Mouse (Mus musculus): ENCODE measurements around the gene Rab28. TPM values are rescaled to one million over a fixed set of nuclear protein-coding genes. Genes with fewer than 3 reads are reported as not detected.

The Rab28 gene
- total RNA-seq, 4 experiments from 2014 or later: 69.4 to 76.4 (median 74.4) TPM

DNA sequence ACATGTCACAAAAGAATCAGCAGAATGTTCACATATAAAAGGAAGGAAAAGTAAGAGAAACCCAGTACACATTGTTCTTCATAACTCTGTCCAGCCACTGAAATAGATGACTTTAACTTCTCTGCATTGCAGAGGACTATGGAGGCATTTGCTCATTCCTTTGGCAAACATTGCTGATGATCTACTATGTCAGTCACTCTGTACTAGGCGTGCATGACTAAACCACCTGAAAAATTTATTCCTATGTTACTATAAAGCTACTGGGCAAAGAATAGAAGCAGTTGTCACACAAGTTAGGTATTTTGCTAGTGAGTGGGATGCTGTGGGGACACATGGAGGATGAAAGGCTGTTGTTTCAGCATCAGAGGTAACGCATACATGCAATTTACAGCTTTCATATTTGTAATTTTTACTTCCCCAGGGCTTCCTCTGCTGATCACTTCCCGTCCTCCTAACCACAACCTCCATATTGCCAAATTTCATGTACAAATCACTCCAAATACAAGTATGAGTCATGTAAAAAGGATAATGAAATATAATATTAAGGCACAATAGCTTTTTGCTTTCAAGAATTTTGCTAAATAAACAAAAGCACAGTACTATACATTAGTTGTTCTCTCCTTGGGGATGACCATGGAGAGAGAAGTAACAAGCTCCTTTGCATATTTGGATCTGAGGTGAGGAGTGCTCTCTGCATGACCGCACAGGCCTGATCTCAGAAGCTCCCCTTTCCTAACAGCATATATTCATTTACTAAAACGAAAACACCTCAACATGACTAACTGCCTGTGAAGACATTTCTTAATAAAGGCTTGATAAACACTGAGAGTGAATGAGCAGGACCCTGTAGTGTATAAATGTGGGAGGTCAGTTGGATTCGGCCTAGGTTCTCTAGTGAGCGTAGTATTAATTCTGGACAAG lies 80.5 kb downstream of the Rab28 start:
- no peak for DNase-seq (ENCODE audit: low spot score in 2 of 2)

DNA sequence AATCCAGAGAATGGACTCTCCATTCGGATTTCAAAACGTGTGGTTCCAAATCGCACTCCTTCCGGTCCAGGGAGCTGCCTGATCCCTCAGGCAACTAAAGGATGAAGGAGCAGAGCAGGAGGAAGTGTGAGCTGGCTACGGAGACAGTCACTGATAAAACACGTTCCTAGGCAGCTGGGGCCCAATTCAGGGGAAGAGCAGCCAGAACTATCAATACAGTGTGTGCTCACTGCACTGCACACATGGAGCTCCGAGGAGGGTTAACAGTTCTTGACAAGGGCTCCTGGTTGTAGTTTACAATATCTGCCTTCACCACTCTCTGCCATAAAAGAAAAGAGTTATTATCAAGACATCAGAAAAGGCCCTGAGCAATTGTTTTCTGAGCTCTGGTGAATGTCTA lies 82.4 kb downstream of the Rab28 start:
- DNase-seq (ENCODE audit: low spot score in 2 of 2): no peak

DNA sequence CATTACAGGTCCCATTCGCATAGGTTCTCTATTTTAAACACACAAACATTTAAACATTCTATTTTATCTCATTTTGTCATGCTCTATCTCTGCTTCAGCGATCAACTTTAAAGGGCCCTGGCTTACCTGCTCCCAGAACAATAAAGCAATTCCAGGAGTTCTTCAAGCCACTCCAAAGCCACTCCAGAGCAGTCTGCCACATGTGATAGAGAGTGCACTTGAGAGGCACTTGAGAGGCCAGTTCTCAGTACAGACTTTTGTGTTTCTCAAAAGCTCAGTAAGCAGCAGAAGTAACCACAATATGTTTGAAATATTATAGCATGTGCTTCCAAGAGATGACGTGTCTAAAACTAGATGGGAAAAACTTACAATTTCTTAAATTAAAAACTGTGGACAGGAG lies 86.2 kb downstream of the Rab28 start:
- no peak for DNase-seq (ENCODE audit: low spot score in 2 of 2)

GRCm38 (mm10) chr5:41618966-41619365 lies 89.0 kb downstream of the Rab28 start:
- peak in 1 of 2 experiments; percentile 30 for DNase-seq (ENCODE audit: low spot score in 2 of 2)

DNA sequence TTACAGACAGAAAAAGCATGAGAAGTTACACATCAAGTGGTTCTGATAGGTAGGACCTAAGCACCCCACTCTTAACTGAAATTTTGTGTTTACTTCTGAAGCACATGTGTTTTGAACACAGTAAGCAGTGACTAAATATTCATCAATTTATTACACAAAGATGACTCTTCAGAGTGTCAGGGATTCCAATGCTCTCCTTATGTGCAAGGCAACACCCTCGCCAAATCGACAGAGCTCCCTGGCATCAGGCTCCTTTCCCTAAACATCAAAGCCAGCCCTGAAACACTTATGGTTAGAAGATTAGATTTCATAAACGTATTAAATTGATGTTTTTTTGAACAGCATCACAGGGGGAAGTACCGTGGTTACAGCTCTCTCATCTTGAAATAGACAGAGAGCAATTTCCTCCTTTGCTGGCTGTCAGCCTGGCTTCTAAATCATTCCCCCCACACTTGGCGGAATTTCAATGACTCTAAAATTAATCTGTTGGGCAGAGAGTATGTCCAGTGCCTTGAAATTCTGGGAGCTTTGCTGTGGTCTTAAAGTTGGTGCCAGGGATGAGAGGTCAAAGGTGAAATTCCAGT lies 97.4 kb downstream of the Rab28 start:
- no peak for DNase-seq (ENCODE audit: low spot score in 2 of 2)

- peak in 1 of 2 experiments; percentile 20 for DNase-seq (ENCODE audit: low spot score in 2 of 2)
These were observed 111.5 kb downstream of the Rab28 start for GRCm38 (mm10) chr5:41596242-41597117.

DNA sequence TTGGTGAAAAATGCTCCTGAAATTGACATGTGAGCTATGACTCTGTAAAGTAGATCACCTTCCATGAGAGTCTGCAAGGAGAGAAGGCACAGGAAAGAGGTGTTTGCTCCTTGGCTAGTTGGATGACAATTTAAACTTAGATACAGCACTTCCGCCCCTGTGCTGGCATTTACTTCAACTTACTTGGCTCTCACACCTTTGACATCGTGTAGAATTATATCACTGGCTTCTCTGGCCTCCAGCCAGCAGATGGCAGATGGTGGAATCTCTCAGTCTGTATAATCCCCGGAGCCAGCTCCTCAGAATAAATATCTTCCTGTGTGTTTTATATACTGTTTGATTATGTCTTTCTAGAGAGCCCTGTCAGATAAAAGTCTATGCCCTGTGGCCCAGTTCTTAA lies 112.8 kb downstream of the Rab28 start:
- DNase-seq (ENCODE audit: low spot score in 2 of 2): peak in 1 of 2 experiments; percentile 57

DNA sequence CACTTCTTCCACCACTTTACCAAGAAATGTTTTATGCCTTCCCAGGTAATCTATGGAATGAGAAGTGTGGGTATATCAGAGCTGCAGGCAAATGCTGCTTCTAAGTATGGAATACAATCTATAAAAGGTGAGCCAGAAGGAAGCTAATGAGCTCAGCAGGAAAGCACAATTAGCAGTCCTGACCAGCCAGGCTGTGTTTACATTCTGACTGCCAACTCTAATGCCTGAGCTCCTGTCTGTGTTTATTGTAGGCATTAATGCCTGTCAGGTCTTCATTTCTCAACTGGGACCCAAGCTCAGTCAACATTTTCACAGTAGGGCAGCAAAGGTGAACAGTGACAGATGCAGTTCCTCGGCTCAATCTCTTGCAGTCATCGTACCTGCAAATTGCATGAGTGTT lies 129.9 kb downstream of the Rab28 start:
- DNase-seq (ENCODE audit: low spot score in 2 of 2): no peak

Other genes starting within 250 kb of the Rab28 start
- not detected for gene Nkx3-2, start 56.3 kb upstream of the Rab28 start, total RNA-seq (2022)
- 10 to 100 TPM; 35.5 to 36.7 (median 35.9) TPM for gene Bod1l, start 136.2 kb upstream of the Rab28 start, total RNA-seq (2022)

Measured in left cerebral cortex, adult 8-10 months (tissue).